Mouse (Mus musculus) monocyte, adult 5-6 weeks (primary cell): Measurements from ENCODE around the gene Gnat1. TPM values are rescaled to one million over a fixed set of nuclear protein-coding genes. Genes with fewer than 3 reads are reported as not detected.

Experiments used
- ATAC-seq: fragments of 153-309, 156-312 bp; replicated peaks from 2 replicates; pipeline ENCODE4 v1.8.0; 2017; ENCODE audit warnings: mild to moderate bottlenecking; ENCODE audit not compliant: low TSS enrichment, insufficient number of reproducible peaks, severe bottlenecking, poor library complexity, low FRiP score
- total RNA-seq: library from RNA; stranded (forward); fragments of 200-1000, 200-491, 200-594 nt; gene quantifications from 3 replicates; pipeline ENCODE4 v1.2.3, GENCODE M21; 2017

The Gnat1 gene
- 1.8 TPM in 1 of 3 replicates, not detected in the others for total RNA-seq

- no peak for ATAC-seq
These were observed at the start of gene Gnat1 for GRCm38 (mm10) chr9:107679501-107679900. Gnat1 (minus strand) TSS chr9:107679712.

- no peak for ATAC-seq
These were observed 49.6 kb upstream of the Gnat1 start for GRCm38 (mm10) chr9:107728919-107729670.

GRCm38 (mm10) chr9:107727041-107727440, 47.5 kb upstream of the Gnat1 start:
- no peak for ATAC-seq

- ATAC-seq: peak; percentile 32
These were observed 45.3 kb upstream of the Gnat1 start for GRCm38 (mm10) chr9:107724796-107725195.

GRCm38 (mm10) chr9:107723794-107724531, 44.5 kb upstream of the Gnat1 start:
- peak; percentile 49 for ATAC-seq

GRCm38 (mm10) chr9:107723292-107723691, 43.8 kb upstream of the Gnat1 start:
- no peak for ATAC-seq

- ATAC-seq: no peak
These were observed 39.4 kb upstream of the Gnat1 start for GRCm38 (mm10) chr9:107718781-107719540.

GRCm38 (mm10) chr9:107716951-107717350, 37.4 kb upstream of the Gnat1 start:
- ATAC-seq: no peak; the same call in 1 of the 2 replicates

- no peak for ATAC-seq
These were observed 36.1 kb upstream of the Gnat1 start for GRCm38 (mm10) chr9:107715632-107716031.

GRCm38 (mm10) chr9:107714221-107714952, 34.9 kb upstream of the Gnat1 start:
- ATAC-seq: no peak

- no peak for ATAC-seq
These were observed 30.4 kb upstream of the Gnat1 start, which contains the start of gene Sema3f for GRCm38 (mm10) chr9:107709697-107710483. Sema3f (minus strand) TSS chr9:107710475.

GRCm38 (mm10) chr9:107709096-107709696, 29.7 kb upstream of the Gnat1 start:
- ATAC-seq: no peak

- ATAC-seq: no peak
These were observed 29.1 kb upstream of the Gnat1 start for GRCm38 (mm10) chr9:107708439-107709095.

GRCm38 (mm10) chr9:107707701-107708438, 28.4 kb upstream of the Gnat1 start:
- ATAC-seq: no peak

GRCm38 (mm10) chr9:107706781-107707211, 27.3 kb upstream of the Gnat1 start:
- ATAC-seq: no peak

GRCm38 (mm10) chr9:107703337-107704122, 24.0 kb upstream of the Gnat1 start:
- no peak for ATAC-seq
